Mouse (Mus musculus): ENCODE measurements around the gene Nmbr.

- TF ChIP-seq CTCF (IDR thresholded peaks at IDR 0.05; ENCODE audit: low read depth) (peak; percentile 39), EP300 (IDR thresholded peaks at IDR 0.05; ENCODE audit: low read depth) (no peak)
Observed at GRCm38 (mm10) chr10:14685663-14686062, 19.7 kb upstream of the Nmbr start.

Data from liver, embryonic 14.5 days (tissue).